Mouse (Mus musculus) left cerebral cortex, adult 9 months (tissue): ENCODE measurements around the gene Mysm1.
A peak's percentile ranks its signal among the peaks of the same experiment; 100 is the strongest.

ENCODE experiments used
- DNase-seq, 2 experiments: peaks; one replicate each; pipeline ENCODE4 v3.0.0; 2022; ENCODE audit warnings: low spot score in 2 of 2

Mysm1 gene

DNA sequence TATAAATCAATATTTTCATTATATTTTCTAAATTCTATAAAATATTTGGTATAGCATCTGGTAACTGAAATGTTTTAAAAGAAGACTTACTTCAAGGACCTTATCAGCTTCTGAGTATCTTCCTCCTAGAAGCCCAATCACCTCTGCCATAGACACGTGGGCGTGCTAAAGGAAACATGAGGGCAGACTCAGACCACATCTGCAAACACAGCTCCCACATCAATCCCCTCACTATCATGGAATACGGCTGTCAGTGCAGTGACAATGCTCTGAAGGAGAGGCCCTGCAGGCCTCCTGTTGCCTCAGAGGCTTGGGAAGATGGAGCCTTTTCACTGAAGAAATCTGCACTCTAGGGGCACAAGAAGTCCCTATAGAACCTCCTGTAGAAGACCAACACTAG, 26.1 kb downstream of the Mysm1 start:
- no peak for DNase-seq

DNA sequence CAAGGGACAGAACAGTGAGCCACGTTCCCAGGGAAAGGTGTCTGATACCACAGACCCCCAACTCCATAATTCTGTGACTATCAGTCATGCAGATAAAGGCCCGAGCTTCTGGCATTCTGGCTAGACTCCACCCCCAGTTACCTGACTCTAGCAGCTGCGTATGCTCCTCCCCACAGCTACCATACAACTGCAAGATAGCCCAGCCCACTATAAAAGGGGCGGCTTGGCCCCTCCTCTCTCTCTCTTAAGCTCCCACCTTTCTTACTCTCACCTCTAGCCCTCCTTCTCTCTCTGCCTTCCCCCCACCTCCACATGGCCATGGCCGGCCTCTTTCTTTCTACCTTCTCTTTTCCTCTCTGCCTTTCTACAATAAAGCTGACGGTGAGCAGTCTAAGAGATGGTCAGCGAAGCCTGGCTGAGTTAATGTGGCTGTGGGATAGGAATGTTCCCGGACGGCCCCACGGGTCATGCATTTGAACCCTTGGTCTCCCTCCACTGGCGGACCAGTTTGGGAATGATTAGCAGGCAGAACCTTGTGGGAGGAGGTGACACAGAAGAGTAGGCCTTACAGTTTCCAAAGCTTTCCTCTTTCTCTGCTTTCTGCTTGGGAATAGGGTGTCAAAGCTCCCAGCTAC, 37.6 kb downstream of the Mysm1 start:
- DNase-seq = no peak

DNA sequence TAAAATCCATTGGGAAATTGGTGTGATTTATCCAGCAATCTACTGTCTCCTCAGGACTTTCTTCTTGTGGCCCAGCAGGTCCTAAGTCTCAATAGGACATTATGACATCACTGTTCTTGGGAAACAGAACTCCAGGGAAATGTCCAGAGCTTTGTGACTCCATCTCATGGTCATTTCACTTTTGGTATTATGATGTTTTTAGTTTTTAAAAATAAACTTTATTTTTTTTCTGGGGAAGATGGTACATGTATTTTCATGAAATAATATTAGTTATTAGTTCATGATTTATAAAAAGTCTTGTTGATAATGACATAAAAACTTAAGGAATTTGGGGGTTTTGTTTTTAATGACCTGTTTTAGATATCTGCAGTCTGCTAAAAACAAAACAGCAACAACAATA, 50.2 kb downstream of the Mysm1 start, which contains the start of gene Eqtn:
Gene Eqtn (minus strand): TSS at position 101 of the 400 bp plus-strand sequence.
- no peak for DNase-seq

DNA sequence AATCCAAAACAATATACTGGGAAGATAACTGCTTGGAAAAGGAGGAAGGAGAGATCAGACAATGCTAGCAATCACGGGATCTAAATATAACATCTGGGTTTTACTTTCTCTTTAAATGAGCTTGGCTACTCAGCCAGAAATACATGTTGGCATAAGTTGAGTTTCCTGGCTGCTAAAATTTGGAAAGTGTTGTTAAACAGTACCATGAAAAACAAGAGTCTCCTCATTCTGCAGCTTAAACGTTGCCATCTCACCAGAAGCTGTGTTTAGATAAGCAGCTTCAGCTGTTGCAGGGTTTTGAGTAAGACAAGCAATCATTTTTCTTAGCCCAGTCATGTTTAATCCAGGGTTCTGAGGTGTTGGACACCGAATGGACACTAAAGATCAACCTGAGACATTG, 77.1 kb downstream of the Mysm1 start:
- no peak for DNase-seq

DNA sequence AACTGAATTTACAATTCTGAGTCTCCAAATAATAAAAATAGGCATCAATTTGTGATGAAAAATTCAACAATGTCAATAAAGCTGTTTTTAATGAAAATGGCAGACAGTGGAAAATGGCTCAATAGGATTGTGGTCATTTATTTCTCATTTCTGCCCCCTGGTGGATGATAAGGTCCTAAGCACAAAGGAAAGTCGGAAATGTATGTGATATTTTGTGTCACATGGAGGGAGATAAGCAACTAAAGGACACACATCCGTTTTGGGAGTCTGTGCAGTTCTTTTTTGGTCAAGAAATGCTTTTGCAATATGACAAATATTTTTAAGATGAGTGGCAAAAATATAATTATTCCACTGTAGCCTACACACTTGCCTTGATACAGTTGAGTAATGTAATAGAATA, 78.2 kb downstream of the Mysm1 start:
- DNase-seq = peak in 1 of 2 experiments; percentile 5
